Mouse (Mus musculus): Measurements from ENCODE around the gene Zfp185.
"Not testable (repeated sequence)": the region's sequence is repeated elsewhere in the genome, so short reads cannot be mapped to it uniquely, and the experiment has no call there.

DNA sequence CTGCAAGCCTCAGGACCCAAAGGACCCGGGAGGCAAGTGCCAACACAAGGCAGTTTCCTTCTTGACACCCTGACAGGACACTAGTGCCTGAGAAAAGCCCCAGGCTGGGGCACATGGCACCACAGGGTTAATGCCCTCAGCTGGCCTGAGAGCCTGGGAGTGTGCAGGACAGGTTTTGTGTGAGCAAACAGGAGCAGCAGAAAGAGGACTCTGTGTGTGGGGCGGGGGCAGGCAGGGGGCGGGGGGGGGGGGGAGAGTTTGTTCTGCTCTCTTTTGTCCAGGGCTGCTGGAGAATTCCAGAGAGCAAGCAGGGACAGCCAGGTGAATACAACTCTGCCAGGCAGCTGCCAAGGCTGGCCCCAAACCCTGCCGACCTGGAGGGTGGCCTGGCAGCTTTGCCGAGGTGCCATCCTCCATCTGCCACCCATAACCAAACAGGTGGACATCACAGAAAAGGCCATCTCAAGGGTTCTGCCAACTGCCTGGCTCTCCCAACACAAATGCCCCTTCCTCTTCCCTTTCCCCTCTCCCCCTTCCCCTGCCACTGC lies 79.7 kb downstream of the Zfp185 start:
- not testable (repeated sequence) for TF ChIP-seq CTCF, EP300 (IDR thresholded peaks at IDR 0.05; ENCODE audit: low read depth)
